In the genomic region with DNA sequence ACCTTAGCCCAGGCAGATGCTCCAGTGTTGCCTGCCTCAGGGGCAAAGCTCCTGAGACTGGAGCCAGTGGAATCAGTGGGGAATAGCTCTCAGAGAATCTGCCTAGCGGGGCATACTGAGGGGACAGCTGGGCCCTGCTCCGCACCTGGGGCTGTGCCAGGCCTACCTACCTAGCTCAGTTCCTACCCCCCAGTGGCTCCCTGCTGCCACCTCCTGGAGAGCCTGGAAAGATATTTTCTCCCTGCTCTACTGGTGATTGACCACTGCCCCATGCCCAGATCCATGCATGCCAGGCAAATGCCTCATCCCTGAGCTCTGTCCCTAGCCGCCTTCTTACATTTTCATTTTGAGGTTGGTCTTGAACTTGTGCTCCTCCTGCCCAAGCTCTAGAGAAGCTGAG, we compare ENCODE assay signal across 8 mouse cellular contexts. TPM values are rescaled to one million over a fixed set of nuclear protein-coding genes. Genes with fewer than 3 reads are reported as not detected.
A peak's percentile ranks its signal among the peaks of the same experiment; 100 is the strongest.
DNase-seq lines count a peak whose midpoint lies in the region; ATAC-seq and TF ChIP-seq lines count a peak whose summit lies in the region.

No protein-coding gene starts in this region.

- H3K27me3 ChIP-seq in forebrain, embryonic 14.5 days (replicated peaks; ENCODE audit: control insufficient read depth, insufficient read depth, low read length): no peaks in the 10 kb centered on the region
- no peaks in the 10 kb centered on the region for H3K27me3 ChIP-seq in forebrain, embryonic 12.5 days
- H3K27me3 ChIP-seq in stomach, postnatal 0 days (ENCODE audit: control insufficient read depth, insufficient read depth, low read length): no peaks in the 10 kb centered on the region

- H3K4me2 ChIP-seq in forebrain, embryonic 14.5 days (ENCODE audit: low read length): no peak overlapping the region
- no peak overlapping the region for H3K4me2 ChIP-seq in forebrain, embryonic 12.5 days
- H3K4me2 ChIP-seq in stomach, postnatal 0 days (replicated peaks; ENCODE audit: low read depth): no peak overlapping the region

- ATAC-seq in forebrain, embryonic 14.5 days: peak; percentile 41
- no peak for ATAC-seq in forebrain, embryonic 12.5 days (ENCODE audit: low FRiP score)
- ATAC-seq in stomach, postnatal 0 days (ENCODE audit: low FRiP score, low TSS enrichment): peak; percentile 52

- no peak overlapping the region for H3K4me3 ChIP-seq in forebrain, embryonic 14.5 days (ENCODE audit: low read depth, low read length)
- H3K4me3 ChIP-seq in forebrain, embryonic 12.5 days (replicated peaks): no peak overlapping the region
- H3K4me3 ChIP-seq in gastrocnemius, adult 2 months: no peak overlapping the region
- H3K4me3 ChIP-seq in stomach, postnatal 0 days (ENCODE audit: low read depth, low read length): no peak overlapping the region

- peak; percentile 62 for DNase-seq in forebrain, embryonic 14.5 days (ENCODE audit: low spot score)
- peak; percentile 40 for DNase-seq in 3134 (ENCODE audit: extremely low read depth, insufficient read length, low spot score)
- DNase-seq in adrenal gland, postnatal 10 days: peak; percentile 82
- peak; percentile 91 for DNase-seq in gastrocnemius, adult 2 months
- peak; percentile 83 to 85 for DNase-seq in kidney, postnatal 4 days
- peak; percentile 68 for DNase-seq in lung, postnatal 25 days (ENCODE audit: low spot score)
- DNase-seq in stomach, postnatal 0 days (ENCODE audit: low spot score): peak; percentile 84

- peak; percentile 83 for TF ChIP-seq CTCF in gastrocnemius, adult 2 months (IDR thresholded peaks at IDR 0.05)
- peak; percentile 81 for TF ChIP-seq CTCF in stomach, postnatal 0 days (IDR thresholded peaks at IDR 0.05; ENCODE audit: low read depth)

- 0 out of 2 replicates have a peak, but pooled peaks cover 2% of the 10 kb centered on the region for H3K4me1 ChIP-seq in forebrain, embryonic 14.5 days (ENCODE audit: control insufficient read depth, insufficient read depth, low read length)
- H3K4me1 ChIP-seq in forebrain, embryonic 12.5 days: peaks cover 11% of the 10 kb centered on the region; the same call in 1 of the 2 replicates
- no peaks in the 10 kb centered on the region for H3K4me1 ChIP-seq in stomach, postnatal 0 days (replicated peaks; ENCODE audit: control insufficient read depth, insufficient read depth)

- no peak overlapping the region for H3K9ac ChIP-seq in forebrain, embryonic 14.5 days (ENCODE audit: low read length)
- H3K9ac ChIP-seq in forebrain, embryonic 12.5 days: no peak overlapping the region
- H3K9ac ChIP-seq in stomach, postnatal 0 days (ENCODE audit: low read length): no peak overlapping the region

- intact Hi-C loops in gastrocnemius, adult 2 months (cut with DNase I): loop anchor here (1.0 kb wide), 1 partner anchor 29 kb away; no protein-coding TSS in a partner anchor

- WGBS in forebrain, embryonic 14.5 days: 58% methylated on average over 3 of the region's 3 CpGs
- 62% methylated on average over 3 of the region's 3 CpGs for WGBS in forebrain, embryonic 12.5 days
- 82% methylated on average over 3 of the region's 3 CpGs for WGBS in stomach, postnatal 0 days

- no peak overlapping the region for H3K27ac ChIP-seq in forebrain, embryonic 14.5 days (ENCODE audit: low read depth, low read length)
- no peak overlapping the region for H3K27ac ChIP-seq in forebrain, embryonic 12.5 days
- H3K27ac ChIP-seq in gastrocnemius, adult 2 months: peak overlapping the region; percentile 38; the same call in 1 of the 2 replicates
- H3K27ac ChIP-seq in stomach, postnatal 0 days (replicated peaks): no peak overlapping the region

- TF ChIP-seq EP300 in stomach, postnatal 0 days (optimal IDR thresholded peaks at IDR 0.05): no peak

- no peaks in the 10 kb centered on the region for H3K36me3 ChIP-seq in forebrain, embryonic 14.5 days (ENCODE audit: control insufficient read depth, insufficient read depth, low read length)
- peaks cover 4% of the 10 kb centered on the region for H3K36me3 ChIP-seq in forebrain, embryonic 12.5 days (replicated peaks)
- H3K36me3 ChIP-seq in stomach, postnatal 0 days (ENCODE audit: control insufficient read depth, insufficient read depth, low read length): peaks cover 3% of the 10 kb centered on the region; the same call in 1 of the 2 replicates

- no peaks in the 10 kb centered on the region for H3K9me3 ChIP-seq in forebrain, embryonic 14.5 days (replicated peaks; ENCODE audit: control insufficient read depth, low read length)
- no peaks in the 10 kb centered on the region for H3K9me3 ChIP-seq in forebrain, embryonic 12.5 days
- no peaks in the 10 kb centered on the region for H3K9me3 ChIP-seq in stomach, postnatal 0 days (ENCODE audit: control insufficient read depth, low read length)

RNA-seq across cellular contexts. Expression of a gene that starts 13.6 kb away (rescaled TPM):
- polyA plus RNA-seq in forebrain, embryonic 14.5 days (2014; fragmentation: Nextera tagmentation; extraction: Ambion mirVana): 1.5 and 1.6 TPM in 2 replicates
- 1.8 and 2.1 TPM in 2 replicates for polyA plus RNA-seq in forebrain, embryonic 12.5 days (2016; fragmentation: Nextera tagmentation; extraction: Ambion mirVana)
- total RNA-seq in adrenal gland, postnatal 10 days (2021): under 1 TPM; 0.64 to 0.78 TPM
- under 1 TPM in 1 of 2 experiments, not detected in 1; 0.08 TPM for total RNA-seq in gastrocnemius, adult 2 months (2021)
- 0.33 and 0.41 TPM in 2 replicates for polyA plus RNA-seq in stomach, postnatal 0 days (2015; fragmentation: Nextera tagmentation; extraction: Ambion mirVana)

RNA-seq across cellular contexts. Expression of a gene that starts 24.5 kb away (rescaled TPM):
- 8.0 and 9.6 TPM in 2 replicates for polyA plus RNA-seq in forebrain, embryonic 14.5 days (2014; fragmentation: Nextera tagmentation; extraction: Ambion mirVana)
- 8.5 and 9.9 TPM in 2 replicates for polyA plus RNA-seq in forebrain, embryonic 12.5 days (2016; fragmentation: Nextera tagmentation; extraction: Ambion mirVana)
- total RNA-seq in adrenal gland, postnatal 10 days (2021): 1 to 10 TPM; 8.6 to 9.2 TPM
- 1 to 10 TPM; 5.0 to 7.0 TPM for total RNA-seq in gastrocnemius, adult 2 months (2021)
- 20.6 and 25.2 TPM in 2 replicates for polyA plus RNA-seq in stomach, postnatal 0 days (2015; fragmentation: Nextera tagmentation; extraction: Ambion mirVana)

RNA-seq across cellular contexts. Expression of a gene that starts 24.5 kb away (rescaled TPM):
- polyA plus RNA-seq in forebrain, embryonic 14.5 days (2014; fragmentation: Nextera tagmentation; extraction: Ambion mirVana): 49.1 and 50.6 TPM in 2 replicates
- 36.4 and 36.9 TPM in 2 replicates for polyA plus RNA-seq in forebrain, embryonic 12.5 days (2016; fragmentation: Nextera tagmentation; extraction: Ambion mirVana)
- total RNA-seq in adrenal gland, postnatal 10 days (2021): 10 to 100 TPM; 14.2 to 17.7 TPM
- 1 to 10 TPM; 1.4 to 2.2 TPM for total RNA-seq in gastrocnemius, adult 2 months (2021)
- 11.9 and 12.1 TPM in 2 replicates for polyA plus RNA-seq in stomach, postnatal 0 days (2015; fragmentation: Nextera tagmentation; extraction: Ambion mirVana)

RNA-seq across cellular contexts. Expression of a gene that starts 28.3 kb away (rescaled TPM):
- 483 and 520 TPM in 2 replicates for polyA plus RNA-seq in forebrain, embryonic 14.5 days (2014; fragmentation: Nextera tagmentation; extraction: Ambion mirVana)
- 233 TPM in 2 replicates for polyA plus RNA-seq in forebrain, embryonic 12.5 days (2016; fragmentation: Nextera tagmentation; extraction: Ambion mirVana)
- total RNA-seq in adrenal gland, postnatal 10 days (2021): 100 to 1,000 TPM; 145 to 149 TPM
- 10 to 100 TPM; 81.4 to 83.9 TPM for total RNA-seq in gastrocnemius, adult 2 months (2021)
- polyA plus RNA-seq in stomach, postnatal 0 days (2015; fragmentation: Nextera tagmentation; extraction: Ambion mirVana): 242 and 249 TPM in 2 replicates

RNA-seq across cellular contexts. Expression of a gene that starts 33.0 kb away (rescaled TPM):
- 26.8 and 31.9 TPM in 2 replicates for polyA plus RNA-seq in forebrain, embryonic 14.5 days (2014; fragmentation: Nextera tagmentation; extraction: Ambion mirVana)
- 26.7 and 27.0 TPM in 2 replicates for polyA plus RNA-seq in forebrain, embryonic 12.5 days (2016; fragmentation: Nextera tagmentation; extraction: Ambion mirVana)
- total RNA-seq in adrenal gland, postnatal 10 days (2021): 1 to 10 TPM; 5.6 to 7.0 TPM
- 1 to 10 TPM; 2.4 to 3.2 TPM for total RNA-seq in gastrocnemius, adult 2 months (2021)
- 8.1 and 8.6 TPM in 2 replicates for polyA plus RNA-seq in stomach, postnatal 0 days (2015; fragmentation: Nextera tagmentation; extraction: Ambion mirVana)

Comparison
In these comparisons a context has a peak if more than half of its experiments do, and no peak if none do; other contexts are left out.
1. DNase-seq: peak in every context shown above with its lines; median percentile 91 in gastrocnemius, adult 2 months; 84 in kidney, postnatal 4 days; 84 in stomach, postnatal 0 days; 82 in adrenal gland, postnatal 10 days; 68 in lung, postnatal 25 days; 62 in forebrain, embryonic 14.5 days; 40 in 3134.